Mouse (Mus musculus): ENCODE measurements at regions not wholly inside any gene's neighbourhood (a gene's known extent, or its start where the extent isn't known, plus 50 kb on each side); places are given as distances from the start of the nearest gene placed in this dataset. TPM values are rescaled to one million over a fixed set of nuclear protein-coding genes. Genes with fewer than 3 reads are reported as not detected.

Small RNA genes in the stretch of these regions (microRNA-seq; reads per million reads assigned to microRNA genes)
- gene Gm25144 (not detected), gene Gm25352 (not detected)
